Mouse (Mus musculus) fibroblast of lung, adult 2 months (primary cell): ENCODE measurements at regions not wholly inside any gene's neighbourhood (a gene's known extent, or its start where the extent isn't known, plus 50 kb on each side); places are given as distances from the start of the nearest gene placed in this dataset.

ENCODE experiments used
- DNase-seq: peaks from one replicate; pipeline ENCODE4 v3.0.0-alpha.2; 2011; ENCODE audit warnings: low read depth

DNA sequence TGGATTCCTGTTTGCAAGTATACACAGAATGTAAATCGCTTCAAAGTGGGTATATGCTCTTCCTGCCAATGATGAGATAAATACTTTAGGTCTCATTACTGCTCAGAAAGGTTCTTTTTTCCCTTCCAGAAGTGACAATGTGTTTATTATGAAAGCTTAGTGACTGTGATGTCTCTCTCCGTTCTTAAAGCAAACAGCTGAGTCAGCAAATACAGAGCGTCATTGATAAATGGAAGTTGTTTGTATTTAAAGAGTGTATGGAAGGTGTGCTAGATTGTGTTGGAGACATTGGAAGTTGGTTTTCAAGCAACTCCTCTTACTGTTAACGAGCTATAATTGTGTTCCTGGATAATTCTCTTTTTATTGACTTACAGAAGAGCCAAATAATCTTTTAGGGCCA, 408.0 kb downstream of the Prr30 start:
- no peak for DNase-seq

DNA sequence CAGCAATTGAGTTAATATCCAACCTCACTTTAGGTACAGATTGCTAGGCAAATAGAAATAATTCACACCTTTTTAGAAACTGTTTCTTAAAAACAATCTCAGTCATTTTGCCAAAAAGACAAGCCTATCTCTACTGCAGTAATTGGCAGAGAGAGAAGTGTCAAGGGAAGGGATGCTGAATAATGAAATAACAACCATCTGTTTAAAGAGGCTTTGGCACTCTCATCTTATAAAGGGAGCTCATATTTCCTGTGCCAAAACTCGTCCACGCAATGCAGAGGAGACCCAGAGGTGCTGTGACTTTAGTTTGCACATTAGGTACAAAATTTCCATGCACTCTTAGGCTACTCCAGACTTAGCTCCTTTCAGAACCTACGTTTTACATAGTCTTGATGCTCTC, 418.2 kb downstream of the Prr30 start:
- no peak for DNase-seq

GRCm38 (mm10) chr14:100753951-100754350, 446.2 kb downstream of the Prr30 start:
- no peak for DNase-seq

DNA sequence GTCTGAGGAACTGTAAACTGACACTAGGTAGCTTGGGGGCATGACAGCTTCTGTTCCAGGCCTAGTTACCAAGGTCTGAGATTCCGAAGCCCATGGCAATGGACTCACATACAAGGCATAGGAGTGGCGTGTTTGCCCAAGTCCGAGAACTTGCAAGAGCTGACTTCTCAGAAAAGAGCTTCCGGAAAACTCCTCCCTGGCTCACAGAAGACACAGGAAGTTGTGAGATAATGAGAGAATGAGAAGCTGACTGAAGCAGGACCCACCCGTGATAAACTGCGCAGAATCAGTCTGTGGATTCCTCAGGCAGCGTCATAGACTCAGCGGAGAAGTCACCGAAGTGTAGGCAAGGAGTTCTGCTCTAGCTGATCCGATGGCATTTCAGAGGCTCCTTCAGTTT, 447.4 kb downstream of the Prr30 start:
- no peak for DNase-seq

DNA sequence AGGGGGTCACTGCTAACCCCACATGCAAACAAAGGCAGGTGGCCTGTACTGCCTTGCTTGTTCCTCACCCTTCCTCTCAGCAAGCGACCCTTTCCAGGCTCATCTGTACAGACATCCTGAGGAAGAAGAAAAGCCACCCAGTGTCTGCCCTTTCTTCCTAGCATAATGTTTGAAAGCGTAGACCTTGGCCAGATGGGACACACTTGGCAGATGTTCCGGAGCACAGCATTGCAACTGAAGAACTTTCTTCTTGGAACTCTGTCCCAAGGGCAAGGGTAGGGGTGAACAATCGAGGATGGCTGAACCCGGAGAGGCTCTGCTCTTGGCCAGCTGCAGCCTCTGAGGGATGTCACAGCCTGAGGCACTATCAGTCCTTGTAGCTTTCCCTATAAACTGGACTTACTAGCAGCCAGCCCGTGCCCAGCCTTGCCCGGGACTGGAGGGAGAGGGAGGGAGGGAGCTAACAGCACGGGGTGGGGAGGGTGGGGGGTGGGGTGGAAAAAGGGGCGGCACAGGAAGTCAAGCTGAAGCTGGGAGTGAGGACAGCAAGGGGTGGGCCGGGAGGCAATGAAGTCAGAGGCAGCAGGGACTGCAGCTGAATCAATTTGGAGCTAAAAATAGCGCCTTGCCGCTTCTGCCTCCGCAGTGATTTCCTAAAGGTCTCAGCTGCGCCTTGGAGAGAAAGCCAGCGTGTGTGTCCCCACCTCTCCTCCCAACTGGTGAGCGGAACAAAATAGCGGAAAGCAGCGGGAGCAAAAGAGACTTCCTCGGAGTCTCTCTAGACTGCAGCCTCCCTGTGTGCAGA, 450.2 kb downstream of the Prr30 start:
- peak; percentile 29 for DNase-seq

DNA sequence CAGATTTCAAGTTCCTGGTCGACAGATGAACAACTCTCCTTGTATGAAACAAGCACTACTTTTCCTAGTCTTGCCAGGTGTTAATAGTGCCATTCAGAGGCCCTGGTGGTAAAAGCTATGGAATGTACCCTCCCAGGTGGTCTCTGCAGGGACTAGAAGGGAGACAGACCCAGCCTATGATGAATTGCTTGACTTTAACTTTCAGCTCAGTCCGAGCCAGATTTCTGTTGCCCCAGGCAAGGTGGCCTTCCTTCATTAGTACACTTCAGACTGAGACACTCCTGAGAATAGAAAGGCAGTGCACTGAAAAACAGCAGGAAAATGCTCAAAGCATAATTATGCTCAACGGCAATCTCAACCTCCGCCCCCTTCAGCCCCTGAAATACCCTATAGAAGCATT, 450.8 kb upstream of the Klf12 start:
- no peak for DNase-seq

DNA sequence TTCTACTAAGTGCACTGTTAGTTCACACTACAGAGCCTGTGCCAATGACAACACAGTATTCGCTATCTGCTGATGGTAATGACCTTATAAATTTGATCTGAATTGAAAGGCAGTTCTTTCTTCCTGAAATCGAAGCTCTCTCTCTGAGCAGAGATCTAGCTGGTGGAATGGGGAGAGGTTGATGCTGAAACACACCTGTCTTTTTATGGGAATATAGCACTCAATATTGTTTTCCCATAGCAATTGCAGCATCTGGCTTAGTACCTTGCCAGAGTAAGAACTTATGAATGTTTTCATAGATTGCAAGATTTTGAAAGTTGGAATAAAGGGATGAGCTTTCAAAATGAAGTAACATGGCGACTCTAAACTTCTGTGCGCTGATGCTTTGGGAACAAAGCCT, 444.0 kb upstream of the Klf12 start:
- DNase-seq: no peak

- no peak for DNase-seq
These were observed 443.2 kb upstream of the Klf12 start for GRCm38 (mm10) chr14:100727701-100728100.

DNA sequence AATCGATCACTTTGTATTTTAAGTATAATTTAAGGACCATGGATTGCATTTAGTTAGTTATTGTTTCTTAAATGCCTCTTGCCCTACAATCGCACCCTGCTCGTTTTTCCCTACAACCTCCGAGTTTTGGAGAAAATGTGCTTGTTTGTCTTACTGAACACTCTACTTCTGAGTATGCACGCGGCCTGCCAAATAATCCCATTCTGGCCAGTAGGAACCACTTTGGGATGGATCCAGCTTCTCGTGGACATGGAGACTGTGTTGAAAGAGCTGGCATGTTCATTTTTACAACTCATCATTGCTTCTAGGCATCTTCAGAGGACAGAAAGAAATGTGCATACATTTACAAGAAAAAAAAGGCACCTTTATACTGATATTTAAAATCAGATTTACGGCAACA, 440.5 kb upstream of the Klf12 start:
- peak; percentile 45 for DNase-seq

DNA sequence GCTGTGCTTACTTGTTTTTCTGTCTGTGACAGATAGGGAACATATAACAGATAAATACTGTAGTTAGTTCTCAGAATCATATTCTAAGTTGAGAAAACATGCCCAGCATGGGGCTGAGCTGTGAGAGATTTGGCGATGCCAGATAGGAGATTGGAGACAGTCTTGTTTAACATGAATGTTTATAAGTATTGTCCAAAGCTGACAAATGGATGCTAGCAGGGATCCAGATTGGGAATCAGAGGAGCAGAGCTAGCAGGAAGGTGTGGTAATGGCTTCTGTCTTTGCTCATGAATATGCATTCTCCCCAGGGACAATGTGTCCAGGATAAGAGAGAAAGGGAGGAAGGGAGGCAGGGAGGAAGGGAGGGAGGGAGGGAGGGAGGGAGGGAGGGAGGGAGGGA, 436.2 kb upstream of the Klf12 start:
- DNase-seq: no peak

DNA sequence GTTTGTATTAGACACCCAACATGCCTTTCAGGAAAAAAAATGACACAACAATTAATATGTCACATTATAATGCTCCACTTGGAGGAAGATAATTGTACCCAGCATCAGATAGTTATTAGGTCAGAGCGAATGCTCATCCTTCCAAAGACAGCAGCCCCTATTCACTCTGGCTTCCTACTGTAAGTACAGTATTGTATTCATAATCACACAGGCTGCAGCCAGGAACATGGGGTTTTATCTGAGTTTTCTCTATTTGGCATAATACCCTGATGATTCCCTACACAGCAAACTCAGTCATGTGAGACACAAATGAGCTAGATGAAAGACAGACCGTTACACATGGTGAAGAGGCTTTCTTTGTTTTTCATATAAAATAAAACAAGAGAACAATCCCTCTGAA, 430.5 kb upstream of the Klf12 start:
- no peak for DNase-seq

DNA sequence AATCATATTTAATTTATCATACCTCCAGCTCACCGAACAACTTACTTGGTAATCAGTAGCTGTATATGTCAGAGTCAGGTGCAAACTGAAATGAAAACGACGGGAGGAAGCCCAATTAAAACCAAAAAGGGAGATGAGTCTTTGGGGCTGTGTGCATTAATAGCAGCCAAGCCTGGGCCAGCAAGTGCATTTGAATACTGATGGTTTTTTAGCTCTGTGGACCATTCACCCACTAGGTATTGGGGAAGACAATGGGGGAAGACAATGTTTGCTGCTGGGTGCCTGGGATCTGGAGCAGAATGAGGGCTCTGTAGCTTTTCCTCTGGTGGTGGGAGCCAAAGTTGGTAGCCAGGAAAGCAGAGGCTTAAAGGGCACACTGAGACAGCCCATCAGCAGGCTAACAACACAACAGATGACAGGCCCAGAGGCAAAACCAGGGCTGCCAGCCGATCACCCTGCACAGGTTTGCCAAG, 429.6 kb upstream of the Klf12 start:
- no peak for DNase-seq

DNA sequence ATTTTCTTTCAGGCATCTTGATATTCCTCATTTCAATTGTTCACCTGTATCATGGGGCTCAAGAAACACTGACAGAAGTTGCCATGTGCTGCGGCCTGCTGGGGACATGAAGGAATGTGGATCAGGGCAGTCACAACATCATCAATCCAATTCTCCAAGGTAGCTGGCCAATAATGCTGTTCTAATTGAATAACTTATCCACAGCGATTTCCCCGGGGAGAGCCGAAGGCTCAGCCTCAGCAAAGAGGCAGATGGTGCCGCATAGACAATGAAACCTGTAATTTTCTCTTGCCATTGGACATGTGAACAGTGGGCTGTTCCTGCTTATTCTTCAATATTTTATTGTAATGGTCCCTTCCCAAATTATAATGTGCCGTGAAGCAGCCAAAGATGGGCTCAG, 429.1 kb upstream of the Klf12 start:
- DNase-seq: no peak

DNA sequence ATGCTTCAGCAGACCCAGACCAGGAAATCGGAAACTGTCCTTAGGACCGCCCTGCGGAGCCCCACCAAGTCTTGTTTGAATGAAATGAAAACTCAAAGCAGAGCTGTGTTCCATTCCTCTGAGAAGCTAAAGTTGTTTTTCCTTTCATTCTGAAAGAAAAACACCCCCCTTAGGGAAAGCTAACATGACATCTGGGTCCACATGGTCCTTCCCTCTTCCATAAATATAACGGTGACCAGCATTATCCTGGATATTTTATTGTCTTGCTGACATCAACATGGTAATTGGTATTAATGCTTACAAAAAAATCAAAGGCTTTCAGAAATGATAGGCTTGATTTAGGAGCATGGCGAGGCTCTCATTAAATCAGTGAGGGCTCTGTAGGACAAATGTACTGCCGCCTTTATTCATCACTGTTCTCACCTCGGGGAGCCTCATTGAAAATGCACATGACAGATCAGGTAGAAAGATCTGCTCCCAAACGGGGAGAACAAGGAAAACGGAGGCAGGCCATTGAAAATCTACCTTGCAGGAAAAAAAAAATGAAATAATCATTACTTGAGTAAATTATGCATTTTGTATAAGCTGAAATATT, 381.0 kb upstream of the Klf12 start:
- DNase-seq: no peak

GRCm38 (mm10) chr14:100664180-100664579, 379.7 kb upstream of the Klf12 start:
- DNase-seq: no peak

DNA sequence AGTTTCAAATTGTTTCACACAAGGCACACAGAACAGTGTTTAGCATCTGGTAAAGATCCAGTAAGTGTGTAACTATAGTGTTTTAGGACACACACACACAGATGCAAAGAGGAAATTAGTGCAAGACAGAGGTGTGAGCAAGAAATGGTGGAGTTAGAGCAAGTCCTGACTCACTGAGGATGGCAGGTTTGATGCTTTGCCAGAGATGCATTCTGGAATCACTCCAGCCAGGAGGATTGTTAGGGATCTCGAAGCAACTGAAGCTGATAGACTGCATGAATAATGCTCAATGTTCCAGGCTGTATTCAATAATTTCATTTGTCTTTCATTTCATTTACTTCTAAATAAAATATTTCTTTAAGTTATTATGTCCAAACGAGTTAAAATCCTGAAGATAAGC, 357.6 kb upstream of the Klf12 start:
- DNase-seq: no peak

DNA sequence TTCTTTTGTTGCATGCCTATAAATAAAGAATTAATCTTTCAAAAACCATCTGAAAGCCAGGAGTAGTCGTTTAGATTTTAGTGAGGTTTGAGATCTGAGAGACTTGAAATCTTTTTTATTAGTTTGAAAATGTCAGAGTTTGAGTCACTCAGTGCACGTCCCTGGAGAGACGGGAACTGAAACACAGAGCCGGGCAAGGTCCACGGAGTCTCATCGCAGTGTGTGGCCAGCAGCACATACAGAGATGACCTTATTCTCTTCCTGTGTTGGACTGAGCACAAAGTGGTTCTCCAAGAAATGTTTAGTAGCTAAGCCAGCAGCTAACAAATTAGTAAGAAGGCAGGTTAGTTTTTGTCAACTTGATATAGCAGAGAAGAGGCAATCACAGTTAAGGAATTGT, 350.0 kb upstream of the Klf12 start:
- DNase-seq: no peak

DNA sequence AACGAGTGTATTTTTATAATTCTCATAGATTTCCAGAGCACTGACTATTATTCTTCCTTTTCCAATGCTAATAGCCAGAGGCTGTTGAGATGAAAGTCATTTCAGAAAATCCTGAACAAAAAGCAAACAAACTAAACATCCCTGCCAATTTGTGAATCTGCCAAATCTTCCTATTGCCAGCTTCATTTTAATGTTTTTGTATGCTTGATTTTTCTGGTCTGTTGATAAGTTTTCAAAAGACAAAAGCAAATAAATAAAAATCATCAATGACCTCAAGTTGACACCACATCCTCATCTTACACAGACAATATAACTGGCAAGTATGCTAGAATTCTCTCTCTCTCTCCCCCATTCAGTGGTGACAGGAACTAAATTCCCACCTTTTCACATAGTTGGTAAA, 347.2 kb upstream of the Klf12 start:
- DNase-seq: no peak

DNA sequence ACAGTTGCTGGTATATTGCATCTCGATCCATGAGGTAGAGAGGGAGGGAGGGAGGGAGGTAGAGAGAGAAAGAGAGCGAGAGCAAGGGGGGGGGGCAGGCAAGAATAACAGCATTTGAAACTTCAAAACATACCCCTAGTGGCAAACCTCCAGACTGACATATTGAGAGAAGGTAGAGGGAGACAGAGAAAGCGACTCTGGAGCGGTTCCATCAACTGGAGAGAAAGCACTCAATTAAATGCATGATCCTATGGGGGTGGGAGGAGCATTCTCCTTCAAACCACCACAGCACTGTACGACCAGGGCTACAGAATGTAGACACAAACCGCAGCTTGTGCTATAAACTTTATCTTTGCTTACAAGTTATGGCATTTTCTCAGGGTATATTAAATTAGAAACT, 345.7 kb upstream of the Klf12 start:
- no peak for DNase-seq

DNA sequence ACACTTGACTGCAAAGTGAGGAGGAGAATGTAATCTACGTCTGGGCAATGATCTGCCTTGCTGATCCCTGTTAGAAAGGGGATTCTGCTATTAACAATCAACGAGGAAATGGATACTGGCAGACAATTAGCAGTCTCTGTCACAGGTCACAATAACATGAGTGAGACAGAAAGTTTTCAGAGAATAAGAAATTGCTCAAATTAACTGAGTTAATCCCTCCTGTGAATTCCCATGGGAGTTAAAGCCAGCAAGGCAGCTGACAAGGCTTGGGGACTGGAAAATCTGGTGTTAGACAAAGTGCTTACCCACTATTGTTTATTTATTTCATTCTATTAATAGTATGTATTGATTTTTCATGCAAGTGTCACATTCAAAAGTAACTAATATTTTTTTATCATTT, 343.0 kb upstream of the Klf12 start:
- DNase-seq: no peak

- no peak for DNase-seq
These were observed 335.2 kb upstream of the Klf12 start for GRCm38 (mm10) chr14:100619656-100620030.

- DNase-seq: no peak
These were observed 334.5 kb upstream of the Klf12 start for GRCm38 (mm10) chr14:100618793-100619655.
